Mouse (Mus musculus) embryonic facial prominence, embryonic 14.5 days (tissue): ENCODE results near the gene Steap2. TPM values are rescaled to one million over a fixed set of nuclear protein-coding genes. Genes with fewer than 3 reads are reported as not detected.

Source experiments
- ATAC-seq: fragments of 200-750 bp; cut with Nextera tagmentation; 2 replicates; pipeline ENCODE4 v1.8.0; 2017; ENCODE audit warnings: low read depth, moderate number of reproducible peaks, moderate TSS enrichment
- DNase-seq: peaks from one replicate; pipeline ENCODE4 v3.0.0-alpha.2; 2015; ENCODE audit warnings: low spot score
- H3K27ac ChIP-seq: fragments of 300-500 bp; sonication (generic); replicated peaks from 2 replicates; pipeline ENCODE4 v1.5.1; 2014; ENCODE audit warnings: low read depth, mild to moderate bottlenecking, low read length, moderate library complexity
- H3K27me3 ChIP-seq: fragments of 300-500 bp; sonication (generic); replicated peaks from 2 replicates; pipeline ENCODE4 v1.6.1; 2014; ENCODE audit warnings: low read length; ENCODE audit not compliant: control insufficient read depth, insufficient read depth
- H3K36me3 ChIP-seq: fragments of 300-500 bp; sonication (generic); 2 replicates; pipeline ENCODE4 v1.6.1; 2014; ENCODE audit warnings: low read length, mixed read lengths; ENCODE audit not compliant: control insufficient read depth, insufficient read depth
- H3K4me1 ChIP-seq: fragments of 300-500 bp; sonication (generic); 2 replicates; pipeline ENCODE4 v1.6.1; 2014; ENCODE audit warnings: antibody characterized with exemption, low read length; ENCODE audit not compliant: control insufficient read depth, insufficient read depth
- H3K4me2 ChIP-seq: fragments of 300-500 bp; sonication (generic); 2 replicates; pipeline ENCODE4 v1.6.1; 2014; ENCODE audit warnings: low read depth, mild to moderate bottlenecking, low read length, moderate library complexity, mixed read lengths
- H3K4me3 ChIP-seq: fragments of 300-500 bp; sonication (generic); 2 replicates; pipeline ENCODE4 v1.5.1; 2014; ENCODE audit warnings: low read depth, mild to moderate bottlenecking, low read length
- H3K9ac ChIP-seq: fragments of 300-500 bp; sonication (generic); 2 replicates; pipeline ENCODE4 v1.6.1; 2014; ENCODE audit warnings: low read depth, mild to moderate bottlenecking, low read length, moderate library complexity, mixed read lengths
- H3K9me3 ChIP-seq: fragments of 300-500 bp; sonication (generic); 2 replicates; pipeline ENCODE4 v1.6.1; 2016; ENCODE audit warnings: low read length; ENCODE audit not compliant: control insufficient read depth
- WGBS: fragments of 180-500 bp; shearing (Covaris S2); extraction: QIAGEN DNeasy Blood & Tissue Kit; methylation state at CpG from one replicate; pipeline ENCODE4 v1.1.7; 2014; 5-methylcytosine and 5-hydroxymethylcytosine counted together
- polyA plus RNA-seq: library from polyadenylated mRNA; unstranded; fragments of >200 nt; fragmentation: Nextera tagmentation; extraction: Ambion mirVana; gene quantifications from 2 replicates; pipeline ENCODE4 v1.2.1, GENCODE M21; 2014

The Steap2 gene
- polyA plus RNA-seq, 1 experiment from 2014 or later = 5.6 TPM

DNA sequence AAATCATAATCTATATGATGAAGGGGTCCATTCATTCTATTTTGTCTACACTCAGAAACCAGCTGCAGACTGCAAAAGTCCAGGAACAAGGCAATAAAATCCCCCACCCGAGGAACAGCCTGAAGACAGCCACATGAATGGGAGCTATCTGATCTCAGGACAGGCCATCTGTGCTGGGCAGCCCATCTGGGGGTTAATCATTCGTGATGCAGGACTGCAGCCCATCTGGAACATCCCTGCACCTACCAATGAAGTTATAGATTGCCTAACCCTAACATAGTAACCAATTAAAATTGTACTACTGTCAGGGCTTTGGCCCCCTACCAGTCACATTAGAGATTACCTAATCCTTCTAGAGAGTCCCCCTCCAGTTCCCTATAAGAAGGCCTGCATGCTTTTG lies 10.6 kb upstream of the Steap2 start:
- H3K27ac ChIP-seq = no peak overlapping the region
- H3K36me3 ChIP-seq = no peaks in the 10 kb centered on the region
- no peaks in the 10 kb centered on the region for H3K4me1 ChIP-seq
- H3K9ac ChIP-seq = no peak overlapping the region
- H3K4me2 ChIP-seq = no peak overlapping the region
- H3K4me3 ChIP-seq = no peak overlapping the region
- no peaks in the 10 kb centered on the region for H3K27me3 ChIP-seq
- ATAC-seq (no peak), DNase-seq (no peak)
- no peaks in the 10 kb centered on the region for H3K9me3 ChIP-seq
- 62% methylated on average over 2 of the region's 2 CpGs for WGBS

DNA sequence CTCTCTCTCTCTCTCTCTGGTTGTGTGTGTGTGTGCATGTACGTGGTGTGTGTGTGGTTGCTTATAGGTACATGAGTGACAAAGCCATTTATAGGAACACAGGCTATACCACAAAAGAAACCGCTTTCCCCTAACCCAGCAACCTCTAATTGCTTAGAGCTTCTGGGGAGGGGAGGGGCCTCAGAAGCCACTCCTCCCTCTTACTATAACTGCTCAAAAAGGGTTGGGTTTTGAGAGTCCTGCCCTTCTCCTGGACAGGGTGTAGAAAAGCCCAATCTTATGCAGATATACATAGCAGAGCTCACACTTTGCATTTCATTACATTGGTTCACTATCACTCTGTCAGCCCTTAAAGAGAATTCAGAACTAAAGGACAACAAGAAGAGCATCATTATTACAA lies 6.0 kb upstream of the Steap2 start:
- DNase-seq (no peak), ATAC-seq (no peak)
- no peak overlapping the region for H3K4me2 ChIP-seq
- no peaks in the 10 kb centered on the region for H3K4me1 ChIP-seq
- no peak overlapping the region for H3K4me3 ChIP-seq
- no peak overlapping the region for H3K27ac ChIP-seq
- no peaks in the 10 kb centered on the region for H3K36me3 ChIP-seq
- H3K9me3 ChIP-seq = no peaks in the 10 kb centered on the region
- no peak overlapping the region for H3K9ac ChIP-seq
- H3K27me3 ChIP-seq = no peaks in the 10 kb centered on the region
- 67% methylated on average over 2 of the region's 2 CpGs for WGBS

DNA sequence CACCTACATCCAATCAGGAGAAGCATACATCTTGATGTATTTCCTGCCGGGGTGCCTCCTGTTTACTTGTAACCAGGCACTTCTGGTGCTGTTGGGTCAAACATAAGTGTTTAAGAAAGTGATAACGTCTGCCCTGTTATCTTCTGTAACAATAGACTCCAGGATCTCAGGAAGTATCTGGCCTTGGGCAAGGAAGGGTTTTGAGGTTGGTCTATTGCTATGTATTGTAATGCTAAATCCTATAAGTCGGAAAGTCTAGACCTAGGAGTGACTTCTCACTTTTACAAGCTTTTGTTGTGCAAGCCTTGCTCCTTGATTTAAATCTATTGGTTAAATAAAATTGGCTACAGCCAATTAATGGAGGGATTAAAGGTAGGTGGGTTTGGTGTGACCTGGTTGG lies 4.5 kb upstream of the Steap2 start:
- H3K9ac ChIP-seq = no peak overlapping the region
- DNase-seq (no peak), ATAC-seq (no peak)
- H3K27me3 ChIP-seq = no peaks in the 10 kb centered on the region
- no peaks in the 10 kb centered on the region for H3K4me1 ChIP-seq
- no peak overlapping the region for H3K4me3 ChIP-seq
- no peaks in the 10 kb centered on the region for H3K9me3 ChIP-seq
- 69% methylated on average over 3 of the region's 3 CpGs for WGBS
- H3K36me3 ChIP-seq = no peaks in the 10 kb centered on the region
- no peak overlapping the region for H3K27ac ChIP-seq
- no peak overlapping the region for H3K4me2 ChIP-seq

DNA sequence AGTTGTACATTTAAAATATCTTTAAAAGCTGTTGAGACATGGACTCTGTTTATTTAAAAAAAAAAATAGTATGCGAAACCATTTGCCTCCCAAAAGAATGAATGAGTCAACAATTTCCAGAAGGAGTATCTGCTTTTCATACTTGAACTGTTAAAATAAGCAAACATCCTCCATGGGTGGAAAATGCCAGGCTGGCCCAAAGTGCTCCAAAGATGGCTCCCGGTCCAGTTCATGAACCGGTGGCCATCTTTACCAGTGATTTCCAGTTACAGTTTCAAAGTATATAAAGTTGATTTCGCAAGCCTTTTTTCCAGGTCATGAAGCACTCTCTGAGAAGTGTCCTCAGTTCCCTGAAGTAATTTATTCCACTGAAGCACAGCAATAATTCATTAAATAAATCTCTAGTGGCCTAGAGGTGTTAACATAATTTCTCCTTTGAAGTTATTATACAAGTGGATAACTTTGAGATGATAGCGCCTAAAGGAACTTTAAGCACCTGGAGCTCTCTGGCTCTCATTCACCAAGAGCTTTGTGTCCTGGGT lies 1.1 kb upstream of the Steap2 start:
- H3K4me1 ChIP-seq = peaks cover 3% of the 10 kb centered on the region; the same call in 1 of the 2 replicates
- WGBS = 86% methylated on average over 5 of the region's 5 CpGs

DNA sequence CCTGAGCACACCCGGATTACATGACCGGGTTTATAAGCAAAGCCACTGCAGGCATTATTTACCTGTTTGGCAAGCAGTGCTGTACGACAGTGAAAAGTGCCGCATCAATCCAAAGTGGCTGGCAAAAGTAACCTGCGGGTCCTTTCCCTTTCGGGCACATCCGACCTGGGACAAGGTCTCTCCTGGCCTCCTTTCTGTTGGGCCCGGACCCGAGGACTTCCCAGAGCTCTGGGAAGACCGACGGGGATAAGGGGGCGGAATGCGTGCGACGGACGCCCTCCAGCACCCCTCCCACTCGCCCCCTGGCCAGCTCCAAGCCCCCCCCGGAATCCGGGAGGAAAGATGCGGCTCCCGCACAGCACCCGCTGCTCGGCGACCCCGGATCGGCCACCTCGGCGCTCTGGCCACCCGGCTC lies 830 bp downstream of the Steap2 start:
- 0% methylated on average over 8 of the region's 29 CpGs for WGBS
- H3K36me3 ChIP-seq = no peaks in the 10 kb centered on the region

More for the DNA sequence above, 1.1 kb upstream of the Steap2 start:
- no peak overlapping the region for H3K4me2 ChIP-seq
- H3K27ac ChIP-seq = no peak overlapping the region
- no peak for DNase-seq
- no peaks in the 10 kb centered on the region for H3K36me3 ChIP-seq
- no peak overlapping the region for H3K9ac ChIP-seq
- ATAC-seq = no peak
- H3K9me3 ChIP-seq = no peaks in the 10 kb centered on the region
- no peak overlapping the region for H3K4me3 ChIP-seq
- no peaks in the 10 kb centered on the region for H3K27me3 ChIP-seq

DNA sequence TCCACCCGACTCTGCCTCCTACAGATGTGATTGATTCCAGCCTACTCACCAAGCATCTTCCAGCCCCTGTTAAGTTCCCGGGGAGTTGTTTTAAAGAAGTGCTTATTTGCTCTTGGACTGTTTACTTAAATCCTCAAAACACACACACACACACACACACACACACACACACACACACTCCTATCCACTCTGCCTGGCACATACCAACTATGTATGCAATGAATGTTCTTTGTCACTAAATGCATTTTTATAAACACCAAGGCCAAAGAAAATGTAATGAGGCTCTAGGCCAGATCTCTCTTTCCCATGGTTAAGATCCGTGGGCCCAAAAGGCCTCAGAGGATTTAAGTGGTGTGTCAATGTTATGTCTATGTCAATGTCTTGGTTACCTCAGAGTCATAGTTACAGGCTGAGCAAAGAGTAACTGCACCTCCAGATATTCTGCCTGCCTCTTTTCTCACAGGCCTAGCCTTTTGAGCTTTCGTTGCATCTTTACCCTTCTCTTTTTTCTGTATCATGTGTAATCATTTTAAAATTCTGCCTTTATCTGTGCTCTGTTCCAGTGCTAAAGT lies 2.1 kb downstream of the Steap2 start:
- H3K9ac ChIP-seq = no peak overlapping the region
- H3K4me3 ChIP-seq = no peak overlapping the region
- H3K36me3 ChIP-seq = no peaks in the 10 kb centered on the region
- no peaks in the 10 kb centered on the region for H3K9me3 ChIP-seq
- ATAC-seq (no peak), DNase-seq (no peak)
- no peak overlapping the region for H3K4me2 ChIP-seq
- no peak overlapping the region for H3K27ac ChIP-seq
- peaks cover 3% of the 10 kb centered on the region; the same call in 1 of the 2 replicates for H3K4me1 ChIP-seq
- H3K27me3 ChIP-seq = no peaks in the 10 kb centered on the region
- 48% methylated on average over 4 of the region's 4 CpGs for WGBS

More for the DNA sequence above, 830 bp downstream of the Steap2 start:
- Histone ChIP-seq H3K4me1 (peaks cover 3% of the 10 kb centered on the region; the same call in 1 of the 2 replicates), H3K27me3 (no peaks in the 10 kb centered on the region), H3K27ac (peak overlapping the region; percentile 68), H3K4me2 (peak overlapping the region; percentile 71), H3K9me3 (no peaks in the 10 kb centered on the region), H3K4me3 (peak overlapping the region; percentile 80), H3K9ac (peak overlapping the region; percentile 87)
- DNase-seq (peak; percentile 41), ATAC-seq (peak; percentile 68)

DNA sequence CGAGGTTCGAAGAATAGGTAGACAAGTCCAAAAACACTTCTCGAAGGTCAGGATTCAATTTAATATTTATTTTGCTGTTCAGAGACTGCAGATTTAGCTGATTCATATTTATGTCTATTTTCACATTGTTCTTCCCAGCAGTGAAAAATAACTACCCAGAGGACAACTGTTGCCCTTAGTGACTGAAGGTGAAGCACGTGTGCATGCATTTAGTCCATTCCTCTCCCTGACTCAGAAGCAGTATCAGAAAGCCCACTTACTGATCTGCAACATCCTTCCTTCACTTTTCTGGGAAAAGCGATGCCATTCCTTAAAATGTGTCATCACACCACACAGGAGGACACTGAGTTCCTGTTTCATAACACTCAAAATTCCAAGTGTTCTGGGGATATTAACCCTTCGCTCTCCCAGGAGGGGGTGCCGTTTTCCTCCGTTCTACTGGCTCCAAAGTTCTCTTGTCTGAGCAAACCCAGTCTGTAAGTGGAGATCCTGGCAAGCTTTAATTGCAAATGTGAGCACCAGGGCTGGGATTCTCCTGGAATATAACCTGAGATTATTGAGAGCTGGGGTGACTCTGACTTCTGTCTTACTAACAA lies 5.3 kb downstream of the Steap2 start:
- ATAC-seq = no peak

DNA sequence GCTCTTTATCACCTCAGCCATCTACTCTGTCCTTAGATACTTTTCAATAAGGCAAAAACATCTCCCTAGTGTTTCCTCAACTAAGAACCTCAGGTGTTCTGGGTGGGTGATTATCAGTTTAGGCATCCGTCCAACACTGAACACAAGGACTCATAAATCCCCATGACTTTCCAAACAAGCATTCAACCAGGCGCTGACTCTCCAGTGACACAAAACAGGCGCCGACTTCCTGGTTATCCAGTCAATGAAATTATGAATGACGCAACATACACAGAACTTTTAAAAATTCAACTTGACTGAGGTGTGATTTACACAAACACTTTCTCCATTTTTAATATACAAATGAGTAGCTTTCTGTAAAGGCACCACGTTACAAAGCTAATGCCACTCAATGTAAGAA lies 6.2 kb downstream of the Steap2 start:
- H3K4me2 ChIP-seq = no peak overlapping the region
- no peak overlapping the region for H3K4me3 ChIP-seq
- peaks cover 8% of the 10 kb centered on the region; the same call in 1 of the 2 replicates for H3K4me1 ChIP-seq
- no peak overlapping the region for H3K27ac ChIP-seq
- no peaks in the 10 kb centered on the region for H3K27me3 ChIP-seq
- DNase-seq = no peak
- H3K36me3 ChIP-seq = no peaks in the 10 kb centered on the region
- 86% methylated on average over 6 of the region's 6 CpGs for WGBS
- H3K9ac ChIP-seq = no peak overlapping the region
- ATAC-seq = no peak
- H3K9me3 ChIP-seq = no peaks in the 10 kb centered on the region

More for the DNA sequence above, 5.3 kb downstream of the Steap2 start:
- H3K9ac ChIP-seq = no peak overlapping the region
- WGBS = 68% methylated on average over 8 of the region's 8 CpGs
- H3K4me2 ChIP-seq = no peak overlapping the region
- H3K27ac ChIP-seq = no peak overlapping the region
- H3K4me1 ChIP-seq = peaks cover 8% of the 10 kb centered on the region; the same call in 1 of the 2 replicates
- no peak overlapping the region for H3K4me3 ChIP-seq
- no peak for DNase-seq
- H3K9me3 ChIP-seq = no peaks in the 10 kb centered on the region
- H3K36me3 ChIP-seq = no peaks in the 10 kb centered on the region
- no peaks in the 10 kb centered on the region for H3K27me3 ChIP-seq

DNA sequence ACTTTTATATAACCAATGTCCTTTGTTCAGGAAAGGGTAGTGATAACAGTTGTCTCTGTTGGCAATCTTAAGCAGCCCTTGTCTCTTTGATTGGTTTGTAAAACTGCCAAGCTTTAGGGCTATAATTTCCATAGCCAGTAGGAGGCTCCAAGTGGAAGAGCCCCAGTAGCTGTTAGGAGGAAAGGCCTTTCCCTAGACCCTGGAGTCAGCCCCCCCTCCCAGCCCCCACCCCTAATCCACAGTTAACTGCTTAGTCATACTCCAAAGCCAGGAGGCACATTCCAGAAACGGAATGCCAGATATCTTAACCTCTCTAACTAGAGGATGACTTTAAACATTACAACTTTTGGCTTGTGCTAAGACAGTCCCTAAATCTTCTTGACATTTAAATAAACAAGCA lies 7.4 kb downstream of the Steap2 start:
- WGBS = 4% methylated on average over 1 of the region's 1 CpGs
- H3K4me3 ChIP-seq = no peak overlapping the region
- H3K4me1 ChIP-seq = peaks cover 4% of the 10 kb centered on the region; the same call in 1 of the 2 replicates
- peak; percentile 31 for DNase-seq
- no peaks in the 10 kb centered on the region for H3K27me3 ChIP-seq
- H3K4me2 ChIP-seq = no peak overlapping the region
- no peak overlapping the region for H3K27ac ChIP-seq
- no peak for ATAC-seq
- H3K9me3 ChIP-seq = no peaks in the 10 kb centered on the region
- no peak overlapping the region for H3K9ac ChIP-seq
- H3K36me3 ChIP-seq = no peaks in the 10 kb centered on the region
